Mouse (Mus musculus): ENCODE measurements around the gene Tgif2.

- TF ChIP-seq CTCF (IDR thresholded peaks at IDR 0.05; ENCODE audit: control insufficient read depth, insufficient read depth, low read length) (no peak), POLR2A (IDR thresholded peaks at IDR 0.05; ENCODE audit: borderline replicate concordance, control insufficient read depth, low read depth, low read length) (no peak)
Measured at GRCm38 (mm10) chr2:156870519-156870918, 30.7 kb downstream of the Tgif2 start.
